Comparison of ENCODE assay signal across 26 mouse cellular contexts in the genomic region with DNA sequence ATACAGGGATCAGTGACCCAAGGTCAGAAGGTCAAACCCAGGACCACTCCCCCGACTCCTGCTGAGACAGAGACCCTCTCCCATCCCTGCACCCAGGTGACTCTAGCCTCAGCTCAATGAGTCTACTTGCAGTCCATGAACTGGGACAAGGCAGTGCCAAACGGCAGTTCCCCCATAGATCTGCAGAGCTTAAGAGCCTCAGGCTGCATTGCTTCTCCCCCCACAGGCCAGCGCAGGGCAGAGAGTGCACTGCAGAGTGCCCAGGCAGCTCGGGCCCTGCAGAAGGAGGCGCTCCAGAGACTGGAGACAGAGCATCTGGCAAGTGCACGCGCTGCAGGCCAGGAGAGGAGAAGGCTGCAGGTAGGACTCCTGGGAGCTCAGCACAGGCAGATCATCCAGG. TPM values are rescaled to one million over a fixed set of nuclear protein-coding genes. Genes with fewer than 3 reads are reported as not detected.
A peak's percentile ranks its signal among the peaks of the same experiment; 100 is the strongest.
DNase-seq lines count a peak whose midpoint lies in the region; ATAC-seq and TF ChIP-seq lines count a peak whose summit lies in the region.
"Had no signal": no experiment of that assay in that cellular context is flagged by ENCODE, and none has a peak within 500 bp of the region (broad histone marks: within the 10 kb centered on the region; RNA-seq: fewer than 3 reads in every experiment).

No protein-coding gene starts in this region.

- TF ChIP-seq CTCF in heart, adult 2 months (IDR thresholded peaks at IDR 0.05) = peak; percentile 32
- no peak for TF ChIP-seq CTCF in stomach, postnatal 0 days (IDR thresholded peaks at IDR 0.05; ENCODE audit: low read depth)

- H3K9me3 ChIP-seq in hindbrain, embryonic 10.5 days = no peaks in the 10 kb centered on the region
- no peaks in the 10 kb centered on the region for H3K9me3 ChIP-seq in hindbrain, embryonic 11.5 days (ENCODE audit: control insufficient read depth, low read length)
- H3K9me3 ChIP-seq in stomach, embryonic 16.5 days (replicated peaks; ENCODE audit: control insufficient read depth, low read length) = no peaks in the 10 kb centered on the region
- H3K9me3 ChIP-seq in stomach, postnatal 0 days (ENCODE audit: control insufficient read depth, low read length) = no peaks in the 10 kb centered on the region
- H3K9me3 ChIP-seq: embryonic facial prominence, embryonic 15.5 days; hindbrain, embryonic 12.5 days; midbrain, embryonic 13.5 days; neural tube, embryonic 13.5 days had no signal

- no peak overlapping the region for H3K4me2 ChIP-seq in hindbrain, embryonic 11.5 days (replicated peaks; ENCODE audit: low read depth, low read length)
- H3K4me2 ChIP-seq in stomach, embryonic 16.5 days (ENCODE audit: low read depth, low read length) = no peak overlapping the region
- H3K4me2 ChIP-seq in stomach, postnatal 0 days (replicated peaks; ENCODE audit: low read depth) = no peak overlapping the region
- H3K4me2 ChIP-seq: embryonic facial prominence, embryonic 15.5 days; hindbrain, embryonic 12.5 days; midbrain, embryonic 13.5 days; neural tube, embryonic 13.5 days had no signal

- no peak for ATAC-seq in hindbrain, embryonic 11.5 days (ENCODE audit: low FRiP score)
- peak; percentile 18; the same call in 1 of the 2 replicates for ATAC-seq in stomach, embryonic 16.5 days (ENCODE audit: insufficient read depth, low FRiP score)
- ATAC-seq in stomach, postnatal 0 days (ENCODE audit: low FRiP score, low TSS enrichment) = no peak
- ATAC-seq: CD4-positive, CD25-positive, alpha-beta regulatory T cell, adult 4 months had no signal

- peak overlapping the region; percentile 52; the same call in 1 of the 2 replicates for H3K27ac ChIP-seq in heart, adult 2 months
- H3K27ac ChIP-seq in hindbrain, embryonic 10.5 days = peak overlapping the region; percentile 53; the same call in 1 of the 2 replicates
- H3K27ac ChIP-seq in hindbrain, embryonic 11.5 days (ENCODE audit: low read depth, low read length) = no peak overlapping the region
- H3K27ac ChIP-seq in stomach, embryonic 16.5 days (ENCODE audit: low read length) = no peak overlapping the region
- H3K27ac ChIP-seq in stomach, postnatal 0 days (replicated peaks) = no peak overlapping the region
- H3K27ac ChIP-seq: embryonic facial prominence, embryonic 15.5 days; gastrocnemius, adult 2 months; hindbrain, embryonic 12.5 days; midbrain, embryonic 13.5 days; neural tube, embryonic 13.5 days had no signal

- H3K4me3 ChIP-seq in heart, adult 2 months = no peak overlapping the region
- H3K4me3 ChIP-seq in hindbrain, embryonic 10.5 days = no peak overlapping the region
- no peak overlapping the region for H3K4me3 ChIP-seq in hindbrain, embryonic 11.5 days (ENCODE audit: low read depth, low read length)
- no peak overlapping the region for H3K4me3 ChIP-seq in stomach, embryonic 16.5 days (replicated peaks; ENCODE audit: low read length)
- no peak overlapping the region for H3K4me3 ChIP-seq in stomach, postnatal 0 days (ENCODE audit: low read depth, low read length)
- H3K4me3 ChIP-seq: embryonic facial prominence, embryonic 15.5 days; gastrocnemius, adult 2 months; hindbrain, embryonic 12.5 days; midbrain, embryonic 13.5 days; neural tube, embryonic 13.5 days had no signal

- 66% methylated on average over 7 of the region's 7 CpGs for WGBS in heart, adult 2 months
- 41% methylated on average over 7 of the region's 7 CpGs for WGBS in hindbrain, embryonic 10.5 days
- WGBS in hindbrain, embryonic 11.5 days = 49% methylated on average over 7 of the region's 7 CpGs
- WGBS in stomach, embryonic 16.5 days = 55% methylated on average over 7 of the region's 7 CpGs
- 65% methylated on average over 7 of the region's 7 CpGs for WGBS in stomach, postnatal 0 days

- H3K4me1 ChIP-seq in heart, adult 2 months (ENCODE audit: control insufficient read depth, insufficient read depth, low read length) = peaks cover 1% of the 10 kb centered on the region; the same call in 1 of the 2 replicates
- H3K4me1 ChIP-seq in hindbrain, embryonic 10.5 days (replicated peaks) = peaks cover 62% of the 10 kb centered on the region
- peaks cover 5% of the 10 kb centered on the region; the same call in 1 of the 2 replicates for H3K4me1 ChIP-seq in hindbrain, embryonic 11.5 days (replicated peaks; ENCODE audit: control insufficient read depth, insufficient read depth, low read length)
- H3K4me1 ChIP-seq in stomach, embryonic 16.5 days (ENCODE audit: control insufficient read depth, insufficient read depth, low read length) = no peaks in the 10 kb centered on the region
- no peaks in the 10 kb centered on the region for H3K4me1 ChIP-seq in stomach, postnatal 0 days (replicated peaks; ENCODE audit: control insufficient read depth, insufficient read depth)

- TF ChIP-seq EP300 in heart, adult 2 months (IDR thresholded peaks at IDR 0.05; ENCODE audit: insufficient read depth, low read depth, low read length) = no peak
- TF ChIP-seq EP300 in stomach, postnatal 0 days (optimal IDR thresholded peaks at IDR 0.05) = no peak

- H3K79me2 ChIP-seq in heart, adult 2 months (replicated peaks; ENCODE audit: control insufficient read depth, insufficient read depth, low read length) = no peaks in the 10 kb centered on the region

- no peak for TF ChIP-seq POLR2A in heart, adult 2 months (IDR thresholded peaks at IDR 0.05; ENCODE audit: insufficient read depth, low read depth, low read length)

- DNase-seq in heart, adult 2 months = peak in 1 of 2 experiments; percentile 35
- no peak for DNase-seq in heart, postnatal 25 days (ENCODE audit: low spot score)
- DNase-seq in hindbrain, embryonic 10.5 days (ENCODE audit: low spot score) = no peak
- no peak for DNase-seq in hindbrain, embryonic 11.5 days (ENCODE audit: low spot score)
- DNase-seq in stomach, postnatal 0 days (ENCODE audit: low spot score) = no peak
- DNase-seq in spleen, postnatal 14 days (ENCODE audit: low spot score in 2 of 2) = no peak
- DNase-seq in cerebellum, adult 11 months = no peak
- DNase-seq: adrenal gland, postnatal 25 days; cerebellum, adult 11-12 months; cerebellum, postnatal 14 days; embryo, embryonic 11 days; kidney, postnatal 4 days; thymus, adult 18-20 months; thymus, postnatal 4 days had no signal

- intact Hi-C loops in heart, adult 2 months (cut with DNase I) = loop anchor here (5.0 kb wide), 1 partner anchor 40 kb away; no protein-coding TSS in a partner anchor
- intact Hi-C loops in heart, postnatal 25 days (cut with DNase I) = no loop called here

- H3K36me3 ChIP-seq in heart, adult 2 months (ENCODE audit: control insufficient read depth, insufficient read depth, low read length) = no peaks in the 10 kb centered on the region
- H3K36me3 ChIP-seq in hindbrain, embryonic 10.5 days = no peaks in the 10 kb centered on the region
- H3K36me3 ChIP-seq in hindbrain, embryonic 11.5 days (ENCODE audit: control insufficient read depth, insufficient read depth, low read length) = no peaks in the 10 kb centered on the region
- no peaks in the 10 kb centered on the region for H3K36me3 ChIP-seq in stomach, embryonic 16.5 days (ENCODE audit: control insufficient read depth, insufficient read depth, low read length)
- H3K36me3 ChIP-seq in stomach, postnatal 0 days (ENCODE audit: control insufficient read depth, insufficient read depth, low read length) = no peaks in the 10 kb centered on the region
- H3K36me3 ChIP-seq: embryonic facial prominence, embryonic 15.5 days; hindbrain, embryonic 12.5 days; midbrain, embryonic 13.5 days; neural tube, embryonic 13.5 days had no signal

- H3K9ac ChIP-seq in heart, adult 2 months (ENCODE audit: low read depth, low read length) = no peak overlapping the region
- no peak overlapping the region for H3K9ac ChIP-seq in hindbrain, embryonic 11.5 days (ENCODE audit: low read depth, low read length)
- H3K9ac ChIP-seq in stomach, embryonic 16.5 days (ENCODE audit: low read length) = no peak overlapping the region
- no peak overlapping the region for H3K9ac ChIP-seq in stomach, postnatal 0 days (ENCODE audit: low read length)
- H3K9ac ChIP-seq: embryonic facial prominence, embryonic 15.5 days; midbrain, embryonic 13.5 days; neural tube, embryonic 13.5 days had no signal

- H3K27me3 ChIP-seq in heart, adult 2 months (ENCODE audit: control insufficient read depth, insufficient read depth, low read length) = no peaks in the 10 kb centered on the region
- H3K27me3 ChIP-seq in hindbrain, embryonic 10.5 days (ENCODE audit: insufficient read depth, poor library complexity, severe bottlenecking) = no peaks in the 10 kb centered on the region; the same call in 1 of the 2 replicates
- H3K27me3 ChIP-seq in hindbrain, embryonic 11.5 days (ENCODE audit: control insufficient read depth, insufficient read depth, low read length) = no peaks in the 10 kb centered on the region
- H3K27me3 ChIP-seq in stomach, embryonic 16.5 days (ENCODE audit: control insufficient read depth, insufficient read depth, low read length) = no peaks in the 10 kb centered on the region; the same call in 1 of the 2 replicates
- H3K27me3 ChIP-seq in stomach, postnatal 0 days (ENCODE audit: control insufficient read depth, insufficient read depth, low read length) = no peaks in the 10 kb centered on the region
- H3K27me3 ChIP-seq: embryonic facial prominence, embryonic 15.5 days; midbrain, embryonic 13.5 days had no signal

RNA-seq across cellular contexts. Expression of a gene that starts 18.1 kb away (rescaled TPM):
- 1 to 10 TPM; 7.2 to 7.6 TPM for total RNA-seq in heart, adult 2 months (2021)
- polyA plus RNA-seq in heart, adult 2 months (2012; rRNA removed) = 8.9 and 14.3 TPM in 2 replicates
- total RNA-seq in heart, postnatal 25 days (2021) = 10 to 100 TPM; 10.4 to 12.8 TPM
- 3.4 and 3.5 TPM in 2 replicates for polyA plus RNA-seq in hindbrain, embryonic 10.5 days (2016; fragmentation: Nextera tagmentation; extraction: Ambion mirVana)
- 1.5 and 4.0 TPM in 2 replicates for polyA plus RNA-seq in hindbrain, embryonic 11.5 days (2014; fragmentation: Nextera tagmentation; extraction: Ambion mirVana)
- polyA plus RNA-seq in stomach, embryonic 16.5 days (2015; fragmentation: Nextera tagmentation; extraction: Ambion mirVana) = 9.2 and 9.3 TPM in 2 replicates
- polyA plus RNA-seq in stomach, postnatal 0 days (2015; fragmentation: Nextera tagmentation; extraction: Ambion mirVana) = 1.4 and 1.5 TPM in 2 replicates

RNA-seq across cellular contexts. Expression of a gene that starts 49.0 kb away (rescaled TPM):
- total RNA-seq in heart, adult 2 months (2021) = under 1 TPM in 1 of 2 experiments, not detected in 1; 0.09 TPM
- polyA plus RNA-seq in heart, adult 2 months (2012; rRNA removed) = 0.20 and 0.35 TPM in 2 replicates
- under 1 TPM; 0.10 to 0.11 TPM for total RNA-seq in heart, postnatal 25 days (2021)
- 0.07 and 0.30 TPM in 2 replicates for polyA plus RNA-seq in hindbrain, embryonic 10.5 days (2016; fragmentation: Nextera tagmentation; extraction: Ambion mirVana)
- polyA plus RNA-seq in hindbrain, embryonic 11.5 days (2014; fragmentation: Nextera tagmentation; extraction: Ambion mirVana) = 0.09 and 0.18 TPM in 2 replicates
- polyA plus RNA-seq in stomach, embryonic 16.5 days (2015; fragmentation: Nextera tagmentation; extraction: Ambion mirVana) = 0.18 and 0.24 TPM in 2 replicates
- polyA plus RNA-seq in stomach, postnatal 0 days (2015; fragmentation: Nextera tagmentation; extraction: Ambion mirVana) = 0.04 and 0.06 TPM in 2 replicates
- total RNA-seq: gastrocnemius, adult 2 months; liver, adult 2 months; megakaryocyte progenitor cell, adult 5-6 weeks; MEL had no signal
- polyA plus RNA-seq: CD4-positive, CD25-positive, alpha-beta regulatory T cell, adult 4 months; liver, adult 2 months; small intestine, adult 2 months had no signal

RNA-seq across cellular contexts. Expression of a gene that starts 56.8 kb away (rescaled TPM):
- not detected for total RNA-seq in heart, adult 2 months (2021)
- polyA plus RNA-seq in heart, adult 2 months (2012; rRNA removed) = 0.82 TPM in 1 of 2 replicates, not detected in the other
- total RNA-seq in heart, postnatal 25 days (2021) = not detected
- polyA plus RNA-seq in hindbrain, embryonic 10.5 days (2016; fragmentation: Nextera tagmentation; extraction: Ambion mirVana) = 0.78 and 1.1 TPM in 2 replicates
- polyA plus RNA-seq in hindbrain, embryonic 11.5 days (2014; fragmentation: Nextera tagmentation; extraction: Ambion mirVana) = 0.49 and 0.77 TPM in 2 replicates
- polyA plus RNA-seq in stomach, embryonic 16.5 days (2015; fragmentation: Nextera tagmentation; extraction: Ambion mirVana) = 17.7 and 32.8 TPM in 2 replicates
- polyA plus RNA-seq in stomach, postnatal 0 days (2015; fragmentation: Nextera tagmentation; extraction: Ambion mirVana) = 27.8 and 34.3 TPM in 2 replicates
- total RNA-seq: adrenal gland, postnatal 25 days; gastrocnemius, adult 2 months; layer of hippocampus, postnatal 10 days; liver, adult 2 months; megakaryocyte progenitor cell, adult 5-6 weeks; MEL had no signal
- polyA plus RNA-seq: CD4-positive, CD25-positive, alpha-beta regulatory T cell, adult 4 months; midbrain, embryonic 13.5 days; neural tube, embryonic 13.5 days had no signal

Comparison
In these comparisons a context has a peak if more than half of its experiments do, and no peak if none do; other contexts are left out.
1. H3K27ac ChIP-seq: peak in heart, adult 2 months (single experiment) and hindbrain, embryonic 10.5 days (single experiment); none in hindbrain, embryonic 11.5 days (single experiment), stomach, embryonic 16.5 days (single experiment) and stomach, postnatal 0 days (single experiment).